Mouse (Mus musculus): ENCODE measurements around the gene Fbln2. TPM values are rescaled to one million over a fixed set of nuclear protein-coding genes. Genes with fewer than 3 reads are reported as not detected.

Gene Fbln2
- total RNA-seq, 2 experiments from 2014 or later, result 71.8 to 76.3 TPM

GRCm38 (mm10) chr6:91259440-91260120, 47.3 kb downstream of the Fbln2 start:
- no peak for DNase-seq (ENCODE audit: low spot score)
- intact Hi-C loops (cut with DNase I), result no loop called here

GRCm38 (mm10) chr6:91260347-91260986, 48.2 kb downstream of the Fbln2 start:
- no peak for DNase-seq (ENCODE audit: low spot score)
- intact Hi-C loops (cut with DNase I), result no loop called here

GRCm38 (mm10) chr6:91260987-91261367, 48.7 kb downstream of the Fbln2 start:
- intact Hi-C loops (cut with DNase I), result no loop called here
- DNase-seq (ENCODE audit: low spot score), result no peak

- intact Hi-C loops (cut with DNase I), result no loop called here
- no peak for DNase-seq (ENCODE audit: low spot score)
These were observed 53.4 kb downstream of the Fbln2 start for GRCm38 (mm10) chr6:91265616-91266015.

GRCm38 (mm10) chr6:91266647-91267046, 54.4 kb downstream of the Fbln2 start:
- no peak for DNase-seq (ENCODE audit: low spot score)
- intact Hi-C loops (cut with DNase I), result no loop called here

- no peak for DNase-seq (ENCODE audit: low spot score)
- intact Hi-C loops (cut with DNase I), result no loop called here
These were observed 56.1 kb downstream of the Fbln2 start for GRCm38 (mm10) chr6:91268318-91268717.

GRCm38 (mm10) chr6:91277549-91277948, 65.3 kb downstream of the Fbln2 start:
- intact Hi-C loops (cut with DNase I), result loop anchor here (1.0 to 5.0 kb wide), 2 partner anchors 50 to 104 kb away; no protein-coding TSS in a partner anchor
- DNase-seq (ENCODE audit: low spot score), result no peak

GRCm38 (mm10) chr6:91278302-91278701, 66.0 kb downstream of the Fbln2 start:
- DNase-seq (ENCODE audit: low spot score), result no peak
- intact Hi-C loops (cut with DNase I), result loop anchor here (5.0 kb wide), 1 partner anchor 51 kb away; no protein-coding TSS in a partner anchor

GRCm38 (mm10) chr6:91279477-91279876, 67.2 kb downstream of the Fbln2 start:
- intact Hi-C loops (cut with DNase I), result loop anchor here (5.0 kb wide), 1 partner anchor 52 kb away; no protein-coding TSS in a partner anchor
- DNase-seq (ENCODE audit: low spot score), result no peak

- intact Hi-C loops (cut with DNase I), result loop anchor here (2.0 to 5.0 kb wide), 3 partner anchors 222 to 544 kb away; no protein-coding TSS in a partner anchor
- peak; percentile 66 for DNase-seq (ENCODE audit: low spot score)
These were observed 69.0 kb downstream of the Fbln2 start for GRCm38 (mm10) chr6:91281206-91281605.

GRCm38 (mm10) chr6:91281747-91282146, 69.5 kb downstream of the Fbln2 start:
- intact Hi-C loops (cut with DNase I), result loop anchor here (1.0 to 5.0 kb wide), 4 partner anchors 116 to 544 kb away; no protein-coding TSS in a partner anchor
- DNase-seq (ENCODE audit: low spot score), result no peak

- intact Hi-C loops (cut with DNase I), result loop anchor here (5.0 kb wide), 1 partner anchor 546 kb away; no protein-coding TSS in a partner anchor
- no peak for DNase-seq (ENCODE audit: low spot score)
These were observed 70.8 kb downstream of the Fbln2 start for GRCm38 (mm10) chr6:91283031-91283430.

GRCm38 (mm10) chr6:91284521-91285449, 72.5 kb downstream of the Fbln2 start:
- intact Hi-C loops (cut with DNase I), result loop anchor here (2.0 to 5.0 kb wide), 2 partner anchors 224 to 547 kb away; no protein-coding TSS in a partner anchor
- no peak for DNase-seq (ENCODE audit: low spot score)

- peak; percentile 34 for DNase-seq (ENCODE audit: low spot score)
- intact Hi-C loops (cut with DNase I), result loop anchor here (2.0 kb wide), 1 partner anchor 223 kb away; no protein-coding TSS in a partner anchor
These were observed 73.2 kb downstream of the Fbln2 start for GRCm38 (mm10) chr6:91285450-91285790.

GRCm38 (mm10) chr6:91285814-91286545, 73.7 kb downstream of the Fbln2 start:
- intact Hi-C loops (cut with DNase I), result loop anchor here (1.0 to 2.0 kb wide), 3 partner anchors 125 to 229 kb away; partner anchors contain the start of genes Lsm3, Wnt7a and Xpc
- no peak for DNase-seq (ENCODE audit: low spot score)

GRCm38 (mm10) chr6:91286624-91287023, 74.4 kb downstream of the Fbln2 start:
- intact Hi-C loops (cut with DNase I), result loop anchor here (1.0 to 2.0 kb wide), 2 partner anchors 125 to 228 kb away; partner anchors contain the start of genes Lsm3, Wnt7a and Xpc
- no peak for DNase-seq (ENCODE audit: low spot score)

- intact Hi-C loops (cut with DNase I), result loop anchor here (2.0 kb wide), 1 partner anchor 228 kb away; the partner anchor contains the start of genes Lsm3 and Xpc
- no peak for DNase-seq (ENCODE audit: low spot score)
These were observed 74.9 kb downstream of the Fbln2 start for GRCm38 (mm10) chr6:91287148-91287547.

GRCm38 (mm10) chr6:91287636-91288035, 75.4 kb downstream of the Fbln2 start:
- no peak for DNase-seq (ENCODE audit: low spot score)
- intact Hi-C loops (cut with DNase I), result loop anchor here (2.0 kb wide), 1 partner anchor 227 kb away; the partner anchor contains the start of genes Lsm3 and Xpc

- no peak for DNase-seq (ENCODE audit: low spot score)
- intact Hi-C loops (cut with DNase I), result no loop called here
These were observed 76.1 kb downstream of the Fbln2 start for GRCm38 (mm10) chr6:91288251-91288785.
